Mouse (Mus musculus) R1 (cell line): ENCODE measurements around the gene Pcolce.
A peak's percentile ranks its signal among the peaks of the same experiment; 100 is the strongest.

Source experiments
- DNase-seq: peaks from one replicate; pipeline ENCODE4 v3.0.0-alpha.2; 2018; ENCODE audit warnings: low read depth, low spot score

The Pcolce gene

GRCm38 (mm10) chr5:137613550-137613949 is at the start of gene Pcolce:
Gene Pcolce (minus strand): TSS chr5:137613784.
- peak; percentile 84 for DNase-seq

GRCm38 (mm10) chr5:137663057-137663456 is 49.5 kb upstream of the Pcolce start:
- no peak for DNase-seq

GRCm38 (mm10) chr5:137660064-137660688 is 46.6 kb upstream of the Pcolce start:
- DNase-seq = peak; percentile 75

- DNase-seq = peak; percentile 77
These were observed 43.4 kb upstream of the Pcolce start for GRCm38 (mm10) chr5:137656977-137657376.

GRCm38 (mm10) chr5:137654746-137655145 is 41.2 kb upstream of the Pcolce start:
- peak; percentile 86 for DNase-seq

- no peak for DNase-seq
These were observed 39.8 kb upstream of the Pcolce start for GRCm38 (mm10) chr5:137653366-137653765.

GRCm38 (mm10) chr5:137652474-137652873 is 38.9 kb upstream of the Pcolce start:
- DNase-seq = peak; percentile 86

GRCm38 (mm10) chr5:137649669-137650571 is 36.3 kb upstream of the Pcolce start:
- DNase-seq = peak; percentile 83

GRCm38 (mm10) chr5:137649251-137649650 is 35.7 kb upstream of the Pcolce start:
- no peak for DNase-seq

- DNase-seq = no peak
These were observed 34.4 kb upstream of the Pcolce start for GRCm38 (mm10) chr5:137647827-137648601.

GRCm38 (mm10) chr5:137645652-137646091 is 32.1 kb upstream of the Pcolce start, which contains the start of gene Irs3:
Gene Irs3 (minus strand): TSS chr5:137645714.
- peak; percentile 78 for DNase-seq

GRCm38 (mm10) chr5:137645091-137645651 is 31.6 kb upstream of the Pcolce start:
- no peak for DNase-seq

GRCm38 (mm10) chr5:137644484-137644883 is 30.9 kb upstream of the Pcolce start:
- DNase-seq = no peak

GRCm38 (mm10) chr5:137642886-137643285 is 29.3 kb upstream of the Pcolce start:
- DNase-seq = peak; percentile 67

GRCm38 (mm10) chr5:137641054-137641453 is 27.5 kb upstream of the Pcolce start, which contains the start of gene Sap25:
Gene Sap25 (plus strand): TSS chr5:137641334.
- DNase-seq = peak; percentile 94

GRCm38 (mm10) chr5:137639472-137639871 is 25.9 kb upstream of the Pcolce start:
- DNase-seq = peak; percentile 91

- no peak for DNase-seq
These were observed 20.0 kb upstream of the Pcolce start for GRCm38 (mm10) chr5:137633397-137634084.

- DNase-seq = no peak
These were observed 18.0 kb upstream of the Pcolce start for GRCm38 (mm10) chr5:137631591-137631990.

GRCm38 (mm10) chr5:137631171-137631570 is 17.6 kb upstream of the Pcolce start:
- peak; percentile 99 for DNase-seq

- peak; percentile 85 for DNase-seq
These were observed 17.0 kb upstream of the Pcolce start for GRCm38 (mm10) chr5:137630602-137631001.
